Mouse (Mus musculus) thymus, postnatal 25 days (tissue): Measurements from ENCODE around the gene Pkdrej.
"Not testable (repeated sequence)": the region's sequence is repeated elsewhere in the genome, so short reads cannot be mapped to it uniquely, and the experiment has no call there.

Experiments
- DNase-seq: peaks from one replicate; pipeline ENCODE4 v3.0.0; 2022

The Pkdrej gene

GRCm38 (mm10) chr15:85821203-85822010 is at the start of gene Pkdrej:
Gene Pkdrej, minus strand, starts transcription at chr15:85821734.
- DNase-seq = no peak

DNA sequence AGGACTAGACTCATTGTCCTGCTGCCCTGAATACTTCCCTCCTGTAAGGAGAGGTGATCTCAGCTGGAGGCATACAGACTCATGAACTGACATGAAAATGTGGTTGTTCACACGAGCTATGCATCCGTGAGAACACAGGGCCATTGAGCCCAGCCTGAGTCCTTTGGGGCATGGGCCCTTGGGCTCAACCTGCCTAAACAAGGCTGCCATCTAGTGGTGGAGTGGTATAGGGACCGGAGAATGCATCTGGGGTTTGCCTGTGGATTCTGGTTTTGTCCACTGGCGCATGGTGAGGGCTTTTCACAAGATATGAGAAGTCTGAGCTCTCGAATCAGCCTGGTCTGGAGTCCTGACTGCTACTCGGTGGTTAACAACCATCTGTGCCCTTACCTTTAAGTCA is 46.2 kb upstream of the Pkdrej start:
- DNase-seq = peak; percentile 66

- not testable (repeated sequence) for DNase-seq
These were observed 44.4 kb upstream of the Pkdrej start for GRCm38 (mm10) chr15:85865913-85866312.

- DNase-seq = peak; percentile 92
These were observed 38.0 kb upstream of the Pkdrej start, which contains the start of gene Gtse1 for GRCm38 (mm10) chr15:85859490-85860031. Gene Gtse1, plus strand, starts transcription at chr15:85859745.

DNA sequence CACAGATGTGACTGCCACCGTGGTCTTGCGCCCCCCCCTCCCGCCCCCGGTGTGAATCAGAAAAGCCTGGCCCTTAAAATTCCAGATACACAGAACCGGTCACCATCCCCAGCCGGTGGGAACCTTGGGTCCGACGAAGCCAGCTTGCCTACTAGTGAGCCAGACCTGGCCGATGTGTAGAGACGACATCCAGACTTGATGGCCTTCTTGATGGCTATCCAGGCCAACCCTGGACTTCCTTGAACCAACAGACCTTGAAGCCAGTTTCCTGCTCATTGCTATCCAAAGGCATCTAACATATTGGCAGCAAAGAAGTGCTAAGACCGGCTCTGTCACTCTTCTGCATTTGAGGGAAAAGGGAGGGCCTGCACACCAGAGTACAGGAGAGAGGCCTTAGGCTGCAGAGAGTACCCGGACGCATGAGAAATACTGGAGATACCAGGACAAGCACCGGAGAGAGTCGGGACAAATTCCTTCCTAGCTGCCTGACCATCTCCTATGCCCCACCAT is 37.5 kb upstream of the Pkdrej start:
- DNase-seq = no peak

DNA sequence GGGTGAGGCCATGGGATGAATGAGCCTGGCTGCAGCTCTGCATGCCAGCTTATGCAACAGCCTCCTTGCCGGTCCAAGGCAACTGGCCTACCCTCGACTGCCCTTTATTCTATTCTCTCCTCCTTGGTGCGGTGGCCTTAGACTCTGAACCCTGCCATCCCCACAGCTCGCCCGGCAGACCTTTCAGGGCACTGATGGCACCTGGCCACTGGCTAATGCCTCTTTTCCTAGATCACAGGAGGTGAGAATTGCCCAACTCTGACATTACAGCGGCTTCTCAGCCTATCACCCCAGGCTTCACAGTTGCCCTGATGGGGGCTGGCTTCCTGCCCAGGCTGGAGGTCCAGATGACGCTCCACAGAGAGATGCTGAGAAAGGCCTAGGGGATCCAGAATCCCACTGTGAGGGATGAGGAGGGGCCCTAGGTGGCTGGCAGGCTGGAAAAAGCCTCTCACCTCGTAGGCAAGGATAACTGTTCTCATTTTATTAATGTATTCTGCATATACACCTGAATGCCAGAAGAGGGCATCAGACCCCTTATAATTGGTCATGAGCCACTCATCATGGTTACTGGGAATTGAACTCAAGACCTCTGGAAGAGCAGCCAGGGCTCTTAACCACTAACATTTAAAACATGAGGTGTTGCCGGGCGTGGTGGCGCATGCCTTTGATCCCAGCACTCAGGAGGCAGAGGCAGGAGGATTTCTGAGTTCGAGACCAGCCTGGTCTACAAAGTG is 30.3 kb upstream of the Pkdrej start:
- DNase-seq = no peak

DNA sequence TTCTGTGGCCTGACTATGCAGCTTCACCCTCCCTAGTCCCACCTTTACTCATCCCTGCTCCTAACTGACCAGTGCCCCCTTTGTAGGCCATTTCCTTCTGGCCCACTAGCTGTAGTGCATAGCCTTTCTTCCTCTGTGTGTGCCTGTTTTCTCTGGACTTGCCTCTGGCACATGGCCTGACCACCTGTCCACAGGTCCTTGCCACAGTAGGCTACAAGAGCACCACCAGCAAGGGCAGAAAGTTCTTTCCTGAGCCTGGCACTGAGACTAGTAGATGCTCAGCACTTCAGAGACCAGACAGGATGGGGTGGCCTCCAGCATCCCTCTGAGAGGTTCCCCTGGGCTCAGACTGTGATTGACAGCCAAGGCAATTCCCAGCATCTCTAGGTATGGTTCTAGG is 23.5 kb upstream of the Pkdrej start:
- DNase-seq = no peak

GRCm38 (mm10) chr15:85841796-85842360 is 20.3 kb upstream of the Pkdrej start:
- no peak for DNase-seq

- DNase-seq = peak; percentile 49
These were observed 19.4 kb upstream of the Pkdrej start for GRCm38 (mm10) chr15:85840983-85841382.

DNA sequence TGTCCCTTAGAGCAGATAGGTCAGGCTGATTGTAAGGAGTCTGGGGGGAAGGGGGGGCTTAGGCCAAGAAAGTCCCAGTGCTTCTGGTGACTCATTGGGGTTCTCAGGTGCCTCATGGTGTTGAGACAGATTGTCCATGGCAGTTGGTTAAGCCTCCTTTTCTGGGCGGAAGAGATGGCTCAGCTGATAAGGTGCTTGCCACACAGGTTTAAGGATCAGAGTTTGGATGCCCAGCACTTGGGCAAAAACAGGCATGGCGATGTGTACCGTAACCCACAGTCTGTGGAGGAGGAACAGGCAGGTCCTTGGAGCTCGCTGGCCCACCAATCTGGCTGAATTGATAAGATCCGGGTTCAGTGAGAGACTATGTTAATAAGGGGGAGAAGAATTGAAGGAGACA is 15.4 kb upstream of the Pkdrej start:
- no peak for DNase-seq

DNA sequence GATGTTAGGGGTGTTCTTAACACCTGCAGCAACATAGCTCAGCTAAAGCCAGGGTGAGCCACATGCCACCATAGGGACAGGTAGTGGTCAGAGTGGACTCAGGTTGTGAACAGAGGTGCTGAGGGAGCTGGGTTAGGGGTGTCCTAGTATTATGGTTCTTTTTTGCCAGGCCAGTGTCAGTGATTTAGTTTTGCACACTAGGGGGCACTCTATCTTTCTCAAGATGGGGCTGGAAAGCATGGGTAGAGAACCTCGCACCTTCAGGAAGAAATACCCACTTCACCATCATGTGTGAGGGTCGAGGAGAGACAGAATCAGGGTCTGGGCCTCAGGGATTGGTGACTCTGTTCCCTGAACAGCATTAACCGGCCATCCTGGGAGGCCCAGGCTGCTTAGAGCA is 13.8 kb upstream of the Pkdrej start:
- peak; percentile 13 for DNase-seq

DNA sequence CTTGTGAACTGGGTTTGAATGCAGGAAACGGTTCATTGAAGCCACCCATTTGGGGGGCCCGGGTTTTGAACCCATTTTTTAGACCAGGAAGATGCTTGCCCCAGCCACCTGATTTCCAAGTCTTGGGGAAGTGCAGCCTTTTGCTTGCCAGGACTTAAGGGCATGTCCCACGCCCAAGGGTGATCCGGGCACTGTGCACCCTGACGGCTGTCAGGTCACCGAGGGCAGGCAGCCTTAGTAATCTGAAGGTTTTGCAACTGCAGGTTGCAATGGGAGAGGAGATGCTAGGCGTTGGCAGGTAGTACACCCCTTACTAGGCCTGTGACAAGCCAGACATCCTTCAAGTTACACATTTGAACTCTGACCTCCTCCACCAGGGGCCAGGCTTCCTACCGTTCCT is 11.1 kb upstream of the Pkdrej start:
- DNase-seq = peak; percentile 5

DNA sequence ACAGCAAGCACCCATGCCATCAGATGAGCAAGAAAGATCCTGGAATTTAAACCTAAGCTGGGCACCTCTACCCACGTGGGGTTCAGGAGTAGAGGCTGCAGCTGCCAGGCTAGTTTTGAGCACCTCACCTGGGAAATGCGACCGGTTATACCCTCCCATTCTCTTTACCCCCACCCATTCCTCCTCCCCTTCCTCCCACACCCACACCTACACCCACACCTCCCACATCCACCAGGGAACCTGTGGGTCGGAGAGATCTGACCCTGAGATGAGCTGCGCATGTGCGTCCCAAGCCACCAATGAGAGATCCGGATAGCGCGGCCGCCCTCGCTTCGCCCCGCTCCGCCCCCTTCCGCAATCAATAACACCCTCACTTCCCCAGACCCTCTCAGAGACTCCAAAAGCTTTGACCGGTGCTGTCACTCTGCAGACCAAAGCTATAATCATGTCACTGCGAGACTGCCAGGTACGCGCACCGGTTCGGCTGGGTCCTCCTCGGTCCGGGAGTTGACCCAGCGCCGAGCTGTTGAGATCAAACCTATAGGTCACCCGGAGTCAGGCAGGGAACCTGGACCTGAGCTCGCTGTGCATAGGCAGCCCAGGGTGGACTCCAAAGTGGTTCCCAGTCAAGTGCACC is 10.5 kb upstream of the Pkdrej start, which contains the start of gene Ttc38:
Ttc38 (plus strand) TSS at position 353 of the 637 bp plus-strand sequence.
- peak; percentile 84 for DNase-seq

- no peak for DNase-seq
These were observed 7.9 kb upstream of the Pkdrej start for GRCm38 (mm10) chr15:85829470-85829869.

- DNase-seq = no peak
These were observed 6.5 kb upstream of the Pkdrej start for GRCm38 (mm10) chr15:85828071-85828470.

- no peak for DNase-seq
These were observed 5.1 kb upstream of the Pkdrej start for GRCm38 (mm10) chr15:85826676-85827075.

DNA sequence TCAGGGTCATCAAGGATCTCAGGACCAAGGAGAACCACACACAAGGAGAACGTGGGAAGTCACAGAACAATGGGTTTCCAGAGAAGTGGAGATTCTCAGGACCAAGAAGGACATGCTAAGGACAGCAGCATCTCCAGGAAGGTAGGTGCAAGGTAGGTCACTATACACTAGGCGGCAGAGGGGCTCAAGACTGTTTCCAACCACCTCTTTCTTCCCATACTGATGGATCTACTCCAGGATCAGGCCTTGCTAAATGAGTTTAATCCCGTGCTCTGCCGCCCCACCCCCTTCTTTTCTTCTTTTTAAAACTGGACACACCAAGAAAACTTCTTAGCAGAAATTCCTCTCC is 451 bp upstream of the Pkdrej start:
- DNase-seq = no peak

- no peak for DNase-seq
These were observed 8.1 kb downstream of the Pkdrej start for GRCm38 (mm10) chr15:85813428-85813827.

GRCm38 (mm10) chr15:85811535-85812277 is 9.8 kb downstream of the Pkdrej start, which contains the start of gene Cdpf1:
Gene Cdpf1, minus strand, starts transcription at chr15:85811697.
- peak; percentile 100 for DNase-seq

DNA sequence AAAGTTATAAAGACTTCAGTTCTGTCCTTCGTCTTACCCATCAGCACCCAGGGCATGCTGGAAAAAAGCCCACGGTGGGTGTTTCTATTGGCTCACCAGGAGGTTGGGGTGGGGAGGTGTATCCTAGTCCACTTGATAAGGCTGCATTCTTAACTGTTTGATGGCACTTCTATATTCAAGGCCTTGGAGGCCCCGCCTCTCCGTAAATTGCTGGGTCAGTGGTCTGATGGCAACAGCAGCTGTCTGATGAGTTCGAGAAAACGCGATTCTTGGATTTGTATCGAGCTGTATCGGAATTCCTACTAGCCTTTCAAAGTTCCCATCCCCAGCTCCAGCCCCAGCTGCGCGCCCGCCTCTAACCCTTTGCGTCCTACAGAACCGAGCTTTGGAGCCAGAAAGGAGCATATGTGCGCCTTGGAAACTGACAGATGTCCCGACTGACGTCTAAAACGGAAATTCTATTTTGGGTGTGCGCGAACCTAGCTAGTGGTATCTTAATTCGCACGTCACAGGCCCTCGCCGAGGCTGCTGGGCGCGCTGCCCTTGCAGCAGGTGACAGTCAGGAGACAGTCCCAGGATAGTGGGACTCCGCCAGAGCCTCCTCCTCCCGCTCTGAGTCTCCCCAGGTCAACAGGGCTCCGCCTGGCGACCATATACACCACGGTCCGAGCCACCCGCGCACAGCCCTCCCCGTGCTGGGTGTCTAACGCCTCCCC is 10.6 kb downstream of the Pkdrej start:
- DNase-seq = no peak

- no peak for DNase-seq
These were observed 11.1 kb downstream of the Pkdrej start for GRCm38 (mm10) chr15:85810462-85810805.
